Mouse (Mus musculus) liver, embryonic 15.5 days (tissue): ENCODE data around the gene Krt20. TPM values are rescaled to one million over a fixed set of nuclear protein-coding genes. Genes with fewer than 3 reads are reported as not detected.

Experiments used
- ATAC-seq: fragments of 200-750 bp; cut with Nextera tagmentation; 2 replicates; pipeline ENCODE4 v1.8.0; 2017; ENCODE audit warnings: moderate number of reproducible peaks, mild to moderate bottlenecking, moderate library complexity; ENCODE audit not compliant: insufficient read depth
- H3K27ac ChIP-seq: fragments of 300-500 bp; sonication (generic); replicated peaks from 2 replicates; pipeline ENCODE4 v1.5.1; 2015; ENCODE audit warnings: mild to moderate bottlenecking, inconsistent platforms
- H3K27me3 ChIP-seq: fragments of 300-500 bp; sonication (generic); 2 replicates; pipeline ENCODE4 v1.6.1; 2015; ENCODE audit warnings: mild to moderate bottlenecking, inconsistent platforms
- H3K36me3 ChIP-seq: fragments of 300-500 bp; sonication (generic); replicated peaks from 2 replicates; pipeline ENCODE4 v1.6.1; 2015; ENCODE audit warnings: moderate library complexity, mild to moderate bottlenecking, inconsistent platforms
- H3K4me1 ChIP-seq: fragments of 300-500 bp; sonication (generic); replicated peaks from 2 replicates; pipeline ENCODE4 v1.6.1; 2015; ENCODE audit warnings: inconsistent platforms
- H3K4me2 ChIP-seq: fragments of 300-500 bp; sonication (generic); 2 replicates; pipeline ENCODE4 v1.6.1; 2015; ENCODE audit warnings: moderate library complexity, mild to moderate bottlenecking, inconsistent platforms
- H3K4me3 ChIP-seq: fragments of 300-500 bp; sonication (generic); replicated peaks from 2 replicates; pipeline ENCODE4 v1.5.1; 2015; ENCODE audit warnings: mild to moderate bottlenecking, inconsistent platforms
- H3K9ac ChIP-seq: fragments of 300-500 bp; sonication (generic); 2 replicates; pipeline ENCODE4 v1.6.1; 2015; ENCODE audit warnings: moderate library complexity, mild to moderate bottlenecking, inconsistent platforms
- H3K9me3 ChIP-seq: fragments of 300-500 bp; sonication (generic); replicated peaks from 2 replicates; pipeline ENCODE4 v1.6.1; 2016; ENCODE audit warnings: inconsistent platforms
- WGBS: fragments of 180-500 bp; shearing (Covaris S2); methylation state at CpG from one replicate; pipeline ENCODE4 v1.1.7; 2015; ENCODE audit warnings: mixed read lengths; ENCODE audit not compliant: insufficient replicate concordance; 5-methylcytosine and 5-hydroxymethylcytosine counted together
- polyA plus RNA-seq: library from polyadenylated mRNA; unstranded; fragments of >200 nt; fragmentation: Nextera tagmentation; extraction: Ambion mirVana; gene quantifications from 2 replicates; pipeline ENCODE4 v1.2.1, GENCODE M21; 2015

Gene Krt20
- polyA plus RNA-seq, 1 experiment from 2014 or later = 33.2 TPM

DNA sequence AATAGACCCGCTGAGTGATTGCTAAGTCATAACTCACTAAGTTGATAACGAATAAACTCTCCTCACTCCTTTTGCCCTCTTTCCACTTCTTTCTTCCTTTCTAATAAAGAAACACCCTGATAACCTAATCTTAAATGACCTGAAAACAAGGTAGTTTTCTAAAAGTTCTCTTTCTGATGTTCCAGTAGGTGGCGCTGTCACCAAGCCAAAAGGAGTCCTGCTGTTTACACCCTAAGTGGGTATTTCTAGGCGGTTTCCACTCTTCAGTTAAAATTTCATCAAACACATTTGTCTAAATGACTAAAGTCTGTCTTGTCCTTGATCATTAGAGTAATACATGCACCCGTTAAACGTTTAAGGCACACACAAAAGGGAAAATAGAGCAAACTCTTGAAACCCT, 24.7 kb downstream of the Krt20 start:
- H3K9ac ChIP-seq = no peak overlapping the region
- no peak overlapping the region for H3K4me2 ChIP-seq
- ATAC-seq = no peak
- H3K9me3 ChIP-seq = no peaks in the 10 kb centered on the region
- no peak overlapping the region for H3K27ac ChIP-seq
- no peaks in the 10 kb centered on the region for H3K4me1 ChIP-seq
- H3K4me3 ChIP-seq = no peak overlapping the region
- H3K36me3 ChIP-seq = no peaks in the 10 kb centered on the region
- WGBS = 16% methylated on average over 6 of the region's 6 CpGs
- no peaks in the 10 kb centered on the region; the same call in 1 of the 2 replicates for H3K27me3 ChIP-seq

DNA sequence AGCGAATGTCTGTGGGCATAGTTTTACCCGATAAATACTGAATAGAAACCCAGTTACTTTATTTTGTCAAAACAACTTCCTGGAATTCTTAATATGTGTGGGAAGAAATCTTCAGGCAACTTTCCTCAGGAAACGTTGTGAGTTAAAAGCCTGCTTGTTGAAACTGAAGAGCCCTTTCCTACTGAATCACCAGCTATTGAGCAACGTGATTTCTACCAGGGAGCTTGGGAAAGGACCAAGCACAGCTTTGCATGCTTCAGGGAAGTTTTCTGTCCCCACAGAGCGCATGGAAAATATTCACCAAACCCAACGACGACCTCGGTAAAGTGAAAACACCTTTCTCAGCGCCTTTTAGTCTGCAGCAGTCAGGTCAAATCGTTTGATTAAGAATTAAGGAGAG, 31.8 kb downstream of the Krt20 start:
- no peak overlapping the region for H3K4me3 ChIP-seq
- H3K4me1 ChIP-seq = no peaks in the 10 kb centered on the region
- no peak overlapping the region for H3K27ac ChIP-seq
- ATAC-seq = no peak
- H3K36me3 ChIP-seq = no peaks in the 10 kb centered on the region
- H3K4me2 ChIP-seq = no peak overlapping the region
- H3K9ac ChIP-seq = no peak overlapping the region
- no peaks in the 10 kb centered on the region for H3K27me3 ChIP-seq
- 62% methylated on average over 10 of the region's 10 CpGs for WGBS
- H3K9me3 ChIP-seq = no peaks in the 10 kb centered on the region

DNA sequence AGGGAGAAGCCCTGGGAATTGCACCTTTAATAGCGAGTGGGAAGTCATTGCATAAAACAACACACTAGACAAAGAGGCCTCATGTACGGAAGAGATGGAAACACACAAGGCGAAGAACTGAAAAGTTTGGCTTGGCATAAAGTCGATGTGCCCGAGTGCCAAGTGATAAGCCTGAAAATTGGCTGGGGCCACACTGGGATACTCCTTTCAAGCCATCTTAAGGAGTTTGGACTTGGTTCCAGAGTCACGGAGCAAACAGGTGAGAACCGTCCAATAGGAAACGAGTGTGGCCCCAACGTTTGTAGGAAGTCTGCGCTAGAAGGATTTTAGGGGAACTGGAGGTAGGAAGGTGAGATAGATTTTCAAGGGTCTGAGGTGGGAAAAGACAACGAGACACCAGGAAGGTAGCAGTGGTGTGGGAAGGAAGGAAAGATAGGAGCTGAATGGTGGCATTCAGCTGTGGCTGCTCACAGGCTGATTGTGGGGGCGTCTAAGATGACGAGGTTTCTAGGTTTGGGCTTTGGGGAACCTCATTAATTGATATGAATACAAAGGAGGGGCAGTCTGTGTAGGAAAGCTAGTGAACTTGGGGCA, 37.9 kb downstream of the Krt20 start:
- Histone ChIP-seq H3K9me3 (no peaks in the 10 kb centered on the region), H3K9ac (no peak overlapping the region), H3K4me3 (no peak overlapping the region), H3K36me3 (no peaks in the 10 kb centered on the region), H3K4me1 (no peaks in the 10 kb centered on the region), H3K27ac (no peak overlapping the region), H3K27me3 (no peaks in the 10 kb centered on the region), H3K4me2 (no peak overlapping the region)
- ATAC-seq = no peak
- 70% methylated on average over 13 of the region's 13 CpGs for WGBS

GRCm38 (mm10) chr11:99398832-99399231, 39.1 kb downstream of the Krt20 start:
- no peak overlapping the region for H3K4me3 ChIP-seq
- no peaks in the 10 kb centered on the region for H3K36me3 ChIP-seq
- ATAC-seq = no peak
- no peak overlapping the region for H3K9ac ChIP-seq
- H3K9me3 ChIP-seq = no peaks in the 10 kb centered on the region
- WGBS = 30% methylated on average over 8 of the region's 8 CpGs
- no peaks in the 10 kb centered on the region for H3K4me1 ChIP-seq
- no peaks in the 10 kb centered on the region for H3K27me3 ChIP-seq
- H3K27ac ChIP-seq = no peak overlapping the region
- H3K4me2 ChIP-seq = no peak overlapping the region

GRCm38 (mm10) chr11:99398084-99398483, 39.9 kb downstream of the Krt20 start:
- Histone ChIP-seq H3K9me3 (no peaks in the 10 kb centered on the region), H3K27ac (no peak overlapping the region), H3K36me3 (no peaks in the 10 kb centered on the region), H3K4me2 (no peak overlapping the region), H3K27me3 (no peaks in the 10 kb centered on the region), H3K9ac (no peak overlapping the region), H3K4me1 (no peaks in the 10 kb centered on the region), H3K4me3 (no peak overlapping the region)
- 46% methylated on average over 3 of the region's 3 CpGs for WGBS
- no peak for ATAC-seq

- Histone ChIP-seq H3K9me3 (no peaks in the 10 kb centered on the region), H3K4me2 (no peak overlapping the region), H3K4me3 (no peak overlapping the region), H3K36me3 (no peaks in the 10 kb centered on the region), H3K9ac (no peak overlapping the region), H3K27me3 (no peaks in the 10 kb centered on the region), H3K27ac (no peak overlapping the region), H3K4me1 (no peaks in the 10 kb centered on the region)
- ATAC-seq = no peak
- WGBS = 69% methylated on average over 2 of the region's 2 CpGs
Observed at GRCm38 (mm10) chr11:99396661-99397060, 41.3 kb downstream of the Krt20 start.

GRCm38 (mm10) chr11:99396034-99396433, 41.9 kb downstream of the Krt20 start:
- WGBS = 32% methylated on average over 3 of the region's 3 CpGs
- H3K4me1 ChIP-seq = no peaks in the 10 kb centered on the region

DNA sequence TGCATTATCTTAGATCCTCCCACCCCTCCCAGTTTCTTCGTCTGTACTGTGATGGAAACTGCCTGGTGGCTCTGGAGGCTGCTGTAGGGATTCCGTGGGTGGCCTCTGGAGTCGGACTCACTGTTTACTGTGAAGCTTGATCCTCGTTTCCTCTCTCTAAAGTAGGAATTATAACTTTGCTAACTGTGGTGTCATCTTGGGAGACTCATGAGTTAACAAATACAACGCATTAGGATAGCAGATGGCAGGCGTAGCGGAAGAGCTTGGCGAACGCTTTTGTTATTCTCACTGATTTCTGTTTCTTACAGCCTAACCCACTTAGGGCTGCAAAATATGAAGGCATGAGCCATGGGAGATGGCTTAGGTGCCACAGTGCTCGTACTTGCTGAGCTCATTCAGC, 45.5 kb downstream of the Krt20 start:
- Histone ChIP-seq H3K9ac (no peak overlapping the region), H3K9me3 (no peaks in the 10 kb centered on the region), H3K4me1 (no peaks in the 10 kb centered on the region), H3K27me3 (no peaks in the 10 kb centered on the region), H3K4me3 (no peak overlapping the region), H3K27ac (no peak overlapping the region), H3K4me2 (no peak overlapping the region), H3K36me3 (no peaks in the 10 kb centered on the region)
- ATAC-seq = no peak
- 65% methylated on average over 10 of the region's 10 CpGs for WGBS

More at GRCm38 (mm10) chr11:99396034-99396433, 41.9 kb downstream of the Krt20 start:
- H3K4me3 ChIP-seq = no peak overlapping the region
- no peak overlapping the region for H3K9ac ChIP-seq
- H3K27me3 ChIP-seq = no peaks in the 10 kb centered on the region
- no peaks in the 10 kb centered on the region for H3K9me3 ChIP-seq
- no peaks in the 10 kb centered on the region for H3K36me3 ChIP-seq
- no peak overlapping the region for H3K27ac ChIP-seq
- no peak overlapping the region for H3K4me2 ChIP-seq
- ATAC-seq = no peak

GRCm38 (mm10) chr11:99391375-99391774, 46.6 kb downstream of the Krt20 start:
- no peak overlapping the region for H3K4me3 ChIP-seq
- H3K36me3 ChIP-seq = no peaks in the 10 kb centered on the region
- H3K9ac ChIP-seq = no peak overlapping the region
- H3K27me3 ChIP-seq = peaks cover 2% of the 10 kb centered on the region
- WGBS = 64% methylated on average over 6 of the region's 6 CpGs
- no peak for ATAC-seq
- no peak overlapping the region for H3K27ac ChIP-seq
- no peak overlapping the region for H3K4me2 ChIP-seq
- H3K9me3 ChIP-seq = no peaks in the 10 kb centered on the region
- H3K4me1 ChIP-seq = peaks cover 4% of the 10 kb centered on the region; the same call in 1 of the 2 replicates

GRCm38 (mm10) chr11:99390866-99391265, 47.1 kb downstream of the Krt20 start:
- WGBS = 56% methylated on average over 7 of the region's 7 CpGs
- no peak for ATAC-seq
- Histone ChIP-seq H3K27ac (no peak overlapping the region), H3K36me3 (no peaks in the 10 kb centered on the region), H3K27me3 (peaks cover 7% of the 10 kb centered on the region), H3K4me3 (no peak overlapping the region), H3K4me2 (no peak overlapping the region), H3K9me3 (no peaks in the 10 kb centered on the region), H3K4me1 (peaks cover 6% of the 10 kb centered on the region; the same call in 1 of the 2 replicates), H3K9ac (no peak overlapping the region)

DNA sequence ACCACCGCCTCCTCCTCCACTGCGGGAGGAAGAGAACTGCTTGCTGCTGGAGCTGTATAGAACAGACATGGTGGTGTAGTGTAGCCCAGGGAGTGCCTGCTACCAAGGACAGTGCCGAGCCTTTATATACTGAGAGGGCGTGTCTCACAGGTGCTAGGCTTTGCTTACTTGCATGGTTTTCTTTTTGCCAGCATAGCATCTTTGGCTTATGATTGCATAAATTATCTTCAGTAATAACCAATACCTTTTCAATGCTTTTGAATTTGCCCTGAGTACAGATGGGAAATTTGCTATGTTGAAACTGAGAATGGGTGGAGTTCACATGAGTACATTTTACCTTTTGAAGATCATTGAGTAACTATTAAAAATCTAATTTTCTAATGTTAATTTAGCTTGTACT, 48.7 kb downstream of the Krt20 start, which contains the start of gene Krt10:
Krt10 (minus strand) TSS at position 101 of the 400 bp plus-strand sequence.
- Histone ChIP-seq H3K4me2 (no peak within 1 kb of the TSS), H3K36me3 (no peaks in the 10 kb centered on the region), H3K4me3 (no peak within 1 kb of the TSS), H3K27me3 (peaks cover 11% of the 10 kb centered on the region), H3K27ac (no peak within 1 kb of the TSS), H3K4me1 (peaks cover 6% of the 10 kb centered on the region; the same call in 1 of the 2 replicates), H3K9ac (no peak within 1 kb of the TSS), H3K9me3 (no peaks in the 10 kb centered on the region)
- WGBS = 66% methylated on average over 4 of the region's 4 CpGs
- ATAC-seq = no peak

DNA sequence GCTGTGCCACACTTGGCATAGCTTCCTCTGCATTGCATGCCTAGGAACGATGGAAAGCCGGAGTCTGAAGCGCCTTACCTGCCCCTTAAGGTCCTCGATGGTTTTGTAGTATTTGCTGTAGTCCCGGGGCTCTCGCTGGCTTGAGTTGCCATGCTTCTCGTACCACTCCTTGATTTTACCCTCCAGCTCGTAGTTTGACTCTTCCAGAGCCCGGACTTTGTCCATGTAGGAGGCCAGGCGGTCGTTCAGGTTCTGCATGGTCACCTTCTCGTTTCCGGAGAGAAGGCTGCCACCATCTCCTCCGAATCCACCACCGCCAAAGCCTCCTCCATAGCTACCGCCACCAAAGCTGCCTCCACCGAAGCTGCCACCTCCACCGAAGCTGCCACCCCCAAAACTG, 49.3 kb downstream of the Krt20 start:
- Histone ChIP-seq H3K9ac (no peak overlapping the region), H3K4me1 (peaks cover 6% of the 10 kb centered on the region; the same call in 1 of the 2 replicates), H3K27ac (no peak overlapping the region), H3K27me3 (peaks cover 14% of the 10 kb centered on the region), H3K9me3 (no peaks in the 10 kb centered on the region), H3K4me2 (no peak overlapping the region), H3K4me3 (no peak overlapping the region), H3K36me3 (no peaks in the 10 kb centered on the region)
- WGBS = 75% methylated on average over 18 of the region's 18 CpGs
- no peak for ATAC-seq
